Mouse (Mus musculus) forebrain, embryonic 11.5 days (tissue): Measurements from ENCODE around the gene Gfra1. TPM values are rescaled to one million over a fixed set of nuclear protein-coding genes. Genes with fewer than 3 reads are reported as not detected.

Source experiments
- ATAC-seq: fragments of 200-750 bp; cut with Nextera tagmentation; replicated peaks from 2 replicates; pipeline ENCODE4 v1.8.0; 2017; ENCODE audit warnings: moderate TSS enrichment; ENCODE audit not compliant: low FRiP score
- DNase-seq: peaks from one replicate; pipeline ENCODE4 v3.0.0-alpha.2; 2017; ENCODE audit warnings: low spot score
- H3K27ac ChIP-seq: fragments of 300-500 bp; sonication (generic); 2 replicates; pipeline ENCODE4 v1.5.1; 2014; ENCODE audit warnings: low read depth, low read length
- H3K27me3 ChIP-seq: fragments of 300-500 bp; sonication (generic); 2 replicates; pipeline ENCODE4 v1.6.1; 2014; ENCODE audit warnings: mild to moderate bottlenecking, low read length, mixed read lengths; ENCODE audit not compliant: control insufficient read depth, insufficient read depth
- H3K36me3 ChIP-seq: fragments of 300-500 bp; sonication (generic); 2 replicates; pipeline ENCODE4 v1.6.1; 2014; ENCODE audit warnings: mild to moderate bottlenecking, low read length, moderate library complexity, mixed read lengths; ENCODE audit not compliant: control insufficient read depth, insufficient read depth
- H3K4me1 ChIP-seq: fragments of 300-500 bp; sonication (generic); replicated peaks from 2 replicates; pipeline ENCODE4 v1.6.1; 2014; ENCODE audit warnings: low read length, mixed read lengths; ENCODE audit not compliant: control insufficient read depth, insufficient read depth
- H3K4me2 ChIP-seq: fragments of 300-500 bp; sonication (generic); 2 replicates; pipeline ENCODE4 v1.6.1; 2014; ENCODE audit warnings: low read depth, mild to moderate bottlenecking, low read length, moderate library complexity, mixed read lengths; ENCODE audit not compliant: severe bottlenecking
- H3K4me3 ChIP-seq: fragments of 300-500 bp; sonication (generic); 2 replicates; pipeline ENCODE4 v1.5.1; 2014; ENCODE audit warnings: low read depth, low read length
- H3K9ac ChIP-seq: fragments of 300-500 bp; sonication (generic); 2 replicates; pipeline ENCODE4 v1.6.1; 2014; ENCODE audit warnings: low read length
- H3K9me3 ChIP-seq: fragments of 300-500 bp; sonication (generic); 2 replicates; pipeline ENCODE4 v1.6.1; 2016; ENCODE audit warnings: low read length, mixed read lengths; ENCODE audit not compliant: control insufficient read depth
- WGBS: fragments of 180-500 bp; shearing (Covaris S2); extraction: QIAGEN DNeasy Blood & Tissue Kit; methylation state at CpG from one replicate; pipeline ENCODE4 v1.1.7; 2014; 5-methylcytosine and 5-hydroxymethylcytosine counted together
- polyA plus RNA-seq: library from polyadenylated mRNA; unstranded; fragments of >200 nt; fragmentation: Nextera tagmentation; extraction: Ambion mirVana; gene quantifications from 2 replicates; pipeline ENCODE4 v1.2.1, GENCODE M21; 2014

Gfra1 gene
- polyA plus RNA-seq, 1 experiment from 2014 or later = 9.6 TPM

GRCm38 (mm10) chr19:58297926-58298325, 157.8 kb downstream of the Gfra1 start:
- Histone ChIP-seq H3K36me3 (no peaks in the 10 kb centered on the region), H3K4me1 (no peaks in the 10 kb centered on the region), H3K9me3 (no peaks in the 10 kb centered on the region), H3K27ac (no peak overlapping the region), H3K27me3 (no peaks in the 10 kb centered on the region), H3K9ac (no peak overlapping the region), H3K4me3 (no peak overlapping the region), H3K4me2 (no peak overlapping the region)
- WGBS = 88% methylated on average over 2 of the region's 2 CpGs
- ATAC-seq (no peak), DNase-seq (peak; percentile 32)

- Histone ChIP-seq H3K4me2 (no peak overlapping the region), H3K27me3 (no peaks in the 10 kb centered on the region), H3K4me3 (no peak overlapping the region), H3K27ac (no peak overlapping the region), H3K9me3 (no peaks in the 10 kb centered on the region), H3K36me3 (no peaks in the 10 kb centered on the region), H3K9ac (no peak overlapping the region), H3K4me1 (no peaks in the 10 kb centered on the region)
- DNase-seq (peak; percentile 45), ATAC-seq (no peak)
- WGBS = 70% methylated on average over 7 of the region's 7 CpGs
These were observed 158.9 kb downstream of the Gfra1 start for GRCm38 (mm10) chr19:58296842-58297190.

- H3K4me3 ChIP-seq = no peak overlapping the region
- peak; percentile 43 for DNase-seq
- 92% methylated on average over 14 of the region's 14 CpGs for WGBS
- H3K4me1 ChIP-seq = no peaks in the 10 kb centered on the region
- no peak overlapping the region for H3K27ac ChIP-seq
- no peaks in the 10 kb centered on the region for H3K27me3 ChIP-seq
- no peak overlapping the region for H3K9ac ChIP-seq
- ATAC-seq = no peak
- no peaks in the 10 kb centered on the region for H3K36me3 ChIP-seq
- no peak overlapping the region for H3K4me2 ChIP-seq
- no peaks in the 10 kb centered on the region for H3K9me3 ChIP-seq
These were observed 159.5 kb downstream of the Gfra1 start for GRCm38 (mm10) chr19:58295986-58296841.

- DNase-seq (no peak), ATAC-seq (no peak)
- Histone ChIP-seq H3K27me3 (no peaks in the 10 kb centered on the region), H3K36me3 (no peaks in the 10 kb centered on the region), H3K4me2 (no peak overlapping the region), H3K4me3 (no peak overlapping the region), H3K9ac (no peak overlapping the region), H3K27ac (no peak overlapping the region), H3K9me3 (no peaks in the 10 kb centered on the region), H3K4me1 (no peaks in the 10 kb centered on the region)
- WGBS = 94% methylated on average over 6 of the region's 6 CpGs
These were observed 167.6 kb downstream of the Gfra1 start for GRCm38 (mm10) chr19:58288145-58288544.

- Histone ChIP-seq H3K4me3 (no peak overlapping the region), H3K4me2 (no peak overlapping the region), H3K9me3 (no peaks in the 10 kb centered on the region), H3K4me1 (no peaks in the 10 kb centered on the region), H3K9ac (no peak overlapping the region), H3K36me3 (no peaks in the 10 kb centered on the region), H3K27ac (no peak overlapping the region), H3K27me3 (no peaks in the 10 kb centered on the region)
- 84% methylated on average over 9 of the region's 9 CpGs for WGBS
- no peak for DNase-seq
- no peak for ATAC-seq
These were observed 180.4 kb downstream of the Gfra1 start for GRCm38 (mm10) chr19:58275281-58275680.

GRCm38 (mm10) chr19:58271815-58272214, 183.9 kb downstream of the Gfra1 start:
- no peak overlapping the region for H3K9ac ChIP-seq
- ATAC-seq = no peak
- no peaks in the 10 kb centered on the region for H3K27me3 ChIP-seq
- H3K36me3 ChIP-seq = no peaks in the 10 kb centered on the region
- no peak for DNase-seq
- H3K27ac ChIP-seq = no peak overlapping the region
- WGBS = 92% methylated on average over 8 of the region's 8 CpGs
- H3K9me3 ChIP-seq = no peaks in the 10 kb centered on the region
- no peaks in the 10 kb centered on the region for H3K4me1 ChIP-seq
- no peak overlapping the region for H3K4me3 ChIP-seq
- H3K4me2 ChIP-seq = no peak overlapping the region

GRCm38 (mm10) chr19:58270778-58271177, 184.9 kb downstream of the Gfra1 start:
- Histone ChIP-seq H3K4me1 (no peaks in the 10 kb centered on the region), H3K27me3 (no peaks in the 10 kb centered on the region), H3K27ac (no peak overlapping the region), H3K9ac (no peak overlapping the region), H3K4me2 (no peak overlapping the region), H3K4me3 (no peak overlapping the region), H3K36me3 (no peaks in the 10 kb centered on the region), H3K9me3 (no peaks in the 10 kb centered on the region)
- ATAC-seq (no peak), DNase-seq (no peak)
- 89% methylated on average over 5 of the region's 5 CpGs for WGBS

- Histone ChIP-seq H3K9ac (no peak overlapping the region), H3K4me1 (no peaks in the 10 kb centered on the region), H3K36me3 (no peaks in the 10 kb centered on the region), H3K27ac (no peak overlapping the region), H3K9me3 (no peaks in the 10 kb centered on the region), H3K4me2 (no peak overlapping the region), H3K4me3 (no peak overlapping the region), H3K27me3 (no peaks in the 10 kb centered on the region)
- ATAC-seq (no peak), DNase-seq (no peak)
- 84% methylated on average over 4 of the region's 4 CpGs for WGBS
These were observed 187.2 kb downstream of the Gfra1 start for GRCm38 (mm10) chr19:58268476-58268875.

GRCm38 (mm10) chr19:58266600-58266999, 189.1 kb downstream of the Gfra1 start:
- no peaks in the 10 kb centered on the region for H3K27me3 ChIP-seq
- no peak overlapping the region for H3K4me2 ChIP-seq
- H3K4me3 ChIP-seq = no peak overlapping the region
- no peaks in the 10 kb centered on the region for H3K36me3 ChIP-seq
- H3K27ac ChIP-seq = no peak overlapping the region
- H3K4me1 ChIP-seq = no peaks in the 10 kb centered on the region
- no peak overlapping the region for H3K9ac ChIP-seq
- no peak for DNase-seq
- no peaks in the 10 kb centered on the region for H3K9me3 ChIP-seq
- 59% methylated on average over 7 of the region's 7 CpGs for WGBS
- no peak for ATAC-seq
